Mouse (Mus musculus): Measurements from ENCODE around the gene Fyttd1. TPM values are rescaled to one million over a fixed set of nuclear protein-coding genes. Genes with fewer than 3 reads are reported as not detected.
"Not testable (repeated sequence)": the region's sequence is repeated elsewhere in the genome, so short reads cannot be mapped to it uniquely, and the experiment has no call there.

The Fyttd1 gene
- 99.8 and 104 TPM in 2 replicates for total RNA-seq (2021)
- long read RNA-seq, experiment 1, full-length matches to known transcripts: 52 of 63 reads
- long read RNA-seq, experiment 1, partial matches to known transcripts: 0 of 63 reads
- long read RNA-seq, experiment 1, other reads (novel, unspliced or antisense): 11 of 63 reads
- long read RNA-seq, experiment 2, full-length matches to known transcripts: 43 of 58 reads
- long read RNA-seq, experiment 2, partial matches to known transcripts: 1 of 58 reads
- long read RNA-seq, experiment 2, other reads (novel, unspliced or antisense): 14 of 58 reads

GRCm38 (mm10) chr16:32877343-32878156 lies at the start of gene Fyttd1, which contains the start of gene Rubcn:
TSS of gene Fyttd1 (plus strand) at chr16:32877500.
TSS of gene Rubcn (minus strand) at chr16:32877766.
- peak; percentile 98 for DNase-seq

GRCm38 (mm10) chr16:32829104-32829503 lies 48.2 kb upstream of the Fyttd1 start:
- no peak for DNase-seq

GRCm38 (mm10) chr16:32831501-32831900 lies 45.8 kb upstream of the Fyttd1 start:
- no peak for DNase-seq

GRCm38 (mm10) chr16:32847103-32847502 lies 30.2 kb upstream of the Fyttd1 start:
- no peak for DNase-seq

- DNase-seq: no peak
Measured at GRCm38 (mm10) chr16:32849042-32849830, 28.1 kb upstream of the Fyttd1 start.

DNA sequence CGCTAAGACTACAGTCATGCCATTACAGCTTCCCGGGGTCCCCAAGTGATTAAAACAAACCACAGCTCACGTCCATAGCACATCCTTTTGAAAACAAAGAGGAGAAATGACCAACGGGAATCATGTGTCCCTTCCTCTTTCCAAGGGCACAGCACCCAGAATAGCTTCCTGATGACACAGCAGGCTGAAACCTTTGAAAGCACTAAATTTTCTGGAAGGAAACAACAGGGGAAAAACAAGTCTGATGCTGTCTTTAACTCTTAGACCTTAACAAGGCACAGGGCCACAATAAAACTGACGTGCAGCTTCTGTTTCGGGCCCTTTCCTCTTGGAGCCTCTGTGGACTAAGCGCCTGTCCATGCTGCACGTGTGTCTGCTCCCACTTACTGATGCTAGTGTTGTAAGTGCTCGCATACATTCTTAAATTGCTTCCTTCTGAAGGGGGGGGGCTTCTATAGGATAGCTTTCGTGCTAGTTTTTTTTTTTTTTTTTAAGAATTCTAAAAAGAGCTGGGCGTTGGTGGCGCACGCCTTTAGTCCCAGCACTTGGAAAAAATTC lies 23.7 kb upstream of the Fyttd1 start:
- peak; percentile 48 for DNase-seq

DNA sequence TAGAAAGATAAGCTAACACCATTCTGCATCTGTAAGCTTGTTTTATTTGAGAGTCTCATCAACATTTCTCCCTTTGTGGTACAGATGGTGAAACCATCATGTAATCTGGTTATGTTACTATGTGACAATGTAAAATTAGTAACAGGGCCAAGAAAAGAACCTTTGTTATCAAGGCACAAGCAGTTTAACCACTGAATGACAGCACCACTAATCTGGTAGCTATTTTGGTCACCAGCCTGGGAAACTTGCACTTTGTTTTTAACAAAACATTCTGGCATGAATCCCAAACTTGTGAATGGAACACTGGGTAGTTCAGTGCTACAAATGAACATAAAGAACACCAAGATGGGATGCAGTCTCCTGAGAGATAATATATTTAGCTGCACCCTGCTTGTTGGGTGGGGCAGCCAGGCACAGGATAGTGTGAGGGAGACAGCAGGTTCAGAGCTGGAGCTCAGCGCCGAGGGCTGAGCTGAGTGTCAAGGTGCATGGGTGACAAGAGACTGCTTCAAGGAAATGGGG lies 23.2 kb upstream of the Fyttd1 start:
- DNase-seq: no peak

GRCm38 (mm10) chr16:32856751-32857150 lies 20.5 kb upstream of the Fyttd1 start:
- no peak for DNase-seq

DNA sequence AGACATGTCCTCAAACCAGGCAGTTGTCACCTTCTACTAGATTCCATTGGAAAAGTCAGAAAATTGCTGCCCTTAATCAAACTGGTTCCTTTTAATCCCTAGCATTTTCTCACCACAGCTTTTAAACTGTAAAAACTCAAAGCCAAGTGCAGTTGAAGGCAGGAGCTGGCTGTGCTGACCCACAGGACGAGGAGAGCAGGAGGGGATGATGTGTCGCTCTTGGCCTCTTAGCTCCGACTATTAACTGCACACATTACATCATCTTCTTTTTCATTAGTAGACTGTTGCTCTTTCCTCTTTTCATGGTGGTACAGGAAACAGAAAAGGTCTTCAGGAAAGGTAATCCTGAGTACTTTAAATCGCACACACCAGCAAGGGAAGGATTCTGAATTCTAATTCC lies 18.9 kb upstream of the Fyttd1 start:
- DNase-seq: no peak

- DNase-seq: peak; percentile 43
Measured at GRCm38 (mm10) chr16:32858771-32859636, 18.3 kb upstream of the Fyttd1 start.

DNA sequence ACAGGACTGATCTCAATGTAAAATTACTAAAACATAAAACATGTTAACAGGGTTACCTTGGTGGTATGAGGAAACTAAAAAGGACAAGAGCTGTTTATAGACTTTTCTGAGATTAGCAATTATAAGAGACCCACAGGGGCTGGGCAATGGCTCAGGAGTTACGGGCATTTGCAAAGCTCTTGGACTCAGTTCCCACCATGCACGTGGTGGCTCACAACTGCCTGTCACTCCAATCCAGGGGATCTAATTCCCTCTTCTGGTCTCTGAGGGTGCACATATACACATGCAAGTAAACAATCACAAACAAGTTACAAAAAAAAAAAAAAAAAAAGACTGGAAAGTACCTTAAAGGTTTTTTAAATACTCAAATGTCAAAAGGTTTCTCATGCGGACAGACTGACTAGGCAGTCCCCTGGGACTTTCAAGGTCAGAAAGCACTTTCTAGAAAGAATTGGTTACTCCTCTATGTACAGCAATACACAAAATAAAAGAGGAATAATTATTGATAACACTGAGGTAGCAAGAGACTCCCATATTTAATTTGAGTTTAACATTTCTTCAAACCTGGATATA lies 15.4 kb upstream of the Fyttd1 start:
- no peak for DNase-seq

DNA sequence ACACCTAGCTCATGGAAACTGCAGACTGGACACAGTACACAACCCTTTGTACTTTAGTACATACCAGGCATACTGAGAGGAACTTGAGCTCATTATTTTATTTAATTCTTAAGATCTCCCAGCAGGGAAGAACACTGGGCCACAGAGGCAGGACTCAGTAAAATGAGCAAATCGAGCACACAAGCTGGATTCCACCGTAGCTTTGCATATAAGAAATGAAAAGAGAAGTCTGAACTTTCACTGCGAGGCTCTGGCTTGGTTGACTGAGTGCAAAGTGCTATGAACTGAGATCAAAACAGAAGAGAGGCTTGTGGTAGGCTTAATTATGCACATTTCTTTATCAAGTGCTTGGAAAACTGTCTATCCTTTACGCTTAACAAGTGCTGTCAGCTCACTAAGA lies 11.9 kb upstream of the Fyttd1 start:
- no peak for DNase-seq

DNA sequence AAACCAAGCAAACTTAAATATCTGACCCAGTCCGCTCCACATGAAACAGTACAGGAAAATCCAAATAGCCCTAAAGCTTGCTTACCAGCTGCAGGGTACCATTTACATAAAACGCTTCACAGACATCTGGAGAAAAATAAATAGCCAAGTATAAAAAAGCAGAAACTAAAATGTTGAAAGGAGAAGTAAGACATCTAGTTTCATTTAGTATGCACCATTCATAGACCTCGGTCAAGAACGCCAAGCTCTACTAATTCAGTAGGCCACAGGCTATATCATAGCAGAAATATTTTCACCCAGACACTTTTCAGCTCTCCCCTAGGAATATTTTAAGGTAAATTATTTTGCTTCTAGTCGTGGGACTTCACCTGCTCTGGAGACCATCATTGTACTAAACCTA lies 10.6 kb upstream of the Fyttd1 start:
- DNase-seq: no peak

DNA sequence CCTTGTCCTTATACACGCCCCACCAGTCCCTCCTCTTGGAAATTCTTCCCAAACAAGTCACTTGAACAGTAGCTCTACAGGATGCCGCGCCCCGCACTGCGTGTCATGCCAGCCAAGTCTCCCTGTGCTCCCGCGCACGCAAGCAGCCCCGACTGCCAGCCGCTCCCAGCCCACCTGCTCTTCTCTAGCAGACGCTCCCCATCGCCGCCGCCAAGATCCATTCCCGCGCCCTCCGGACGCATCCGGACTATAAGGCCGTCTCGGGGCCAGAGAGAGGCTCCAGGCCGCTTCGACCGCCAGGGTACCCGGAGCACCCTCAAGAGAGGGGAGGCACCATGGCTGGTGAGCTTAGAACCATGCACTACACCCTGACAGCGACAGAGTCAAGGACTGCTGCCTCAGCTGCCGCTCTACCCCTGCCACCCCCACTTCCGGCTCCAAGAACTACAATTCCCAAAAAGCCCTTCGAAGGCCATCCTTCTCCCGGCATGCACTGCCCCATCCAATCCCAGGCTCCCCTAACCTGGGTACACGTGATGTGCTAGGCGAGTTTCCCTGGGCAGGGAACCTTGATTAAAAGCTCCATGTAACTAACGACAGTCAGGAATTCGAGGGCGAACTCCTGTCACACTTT lies 9.3 kb upstream of the Fyttd1 start:
- DNase-seq: peak; percentile 95

GRCm38 (mm10) chr16:32870231-32870630 lies 7.1 kb upstream of the Fyttd1 start:
- DNase-seq: no peak

GRCm38 (mm10) chr16:32873366-32873765 lies 3.9 kb upstream of the Fyttd1 start:
- DNase-seq: no peak

DNA sequence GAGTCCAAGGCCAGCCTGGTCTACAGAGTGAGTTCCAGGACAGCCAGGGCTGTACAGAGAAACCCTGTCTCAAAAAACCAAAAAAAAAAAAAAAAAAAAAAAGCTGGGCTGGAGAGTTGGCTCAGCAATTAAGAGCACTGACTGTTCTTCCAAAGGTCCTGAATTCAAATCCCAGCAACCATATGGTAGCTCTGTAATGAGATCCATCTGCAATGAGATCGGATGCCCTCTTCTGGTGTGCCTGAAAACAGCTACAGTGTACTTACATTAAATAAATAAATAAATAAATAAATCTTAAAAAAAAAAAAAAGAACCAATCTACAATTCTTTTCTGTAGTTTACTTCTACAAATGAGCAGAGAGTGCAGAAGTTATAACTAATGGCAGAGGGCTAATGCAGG lies 2.0 kb upstream of the Fyttd1 start:
- not testable (repeated sequence) for DNase-seq

GRCm38 (mm10) chr16:32875847-32876246 lies 1.5 kb upstream of the Fyttd1 start:
- no peak for DNase-seq

DNA sequence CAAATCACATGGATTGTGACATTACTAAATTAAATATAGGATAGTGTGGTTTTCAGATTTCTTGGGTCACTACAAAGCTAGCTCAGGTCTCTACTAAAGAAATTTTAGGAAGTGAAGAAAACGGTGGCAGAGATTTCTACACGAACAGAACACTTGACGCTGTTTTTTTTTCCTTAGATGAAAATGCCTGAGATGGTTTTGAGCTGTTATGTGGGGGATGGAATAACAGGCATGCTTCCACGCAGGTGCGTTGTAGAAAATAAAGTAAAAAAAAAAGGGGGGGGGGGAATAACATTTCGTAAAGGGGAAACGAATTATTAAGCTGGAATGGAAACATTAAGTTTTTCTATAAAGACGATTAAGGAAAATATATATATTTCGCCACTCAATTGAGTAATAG lies 469 bp upstream of the Fyttd1 start:
- DNase-seq: no peak

GRCm38 (mm10) chr16:32878157-32878598 lies 878 bp downstream of the Fyttd1 start:
- no peak for DNase-seq
